Mouse (Mus musculus) forebrain, embryonic 13.5 days (tissue): ENCODE measurements at regions not wholly inside any gene's neighbourhood (a gene's known extent, or its start where the extent isn't known, plus 50 kb on each side); places are given as distances from the start of the nearest gene placed in this dataset.
A peak's percentile ranks its signal among the peaks of the same experiment; 100 is the strongest.

ENCODE experiments used
- ATAC-seq: fragments of 200-750 bp; cut with Nextera tagmentation; 2 replicates; pipeline ENCODE4 v1.8.0; 2017
- H3K27ac ChIP-seq: fragments of 300-500 bp; sonication (generic); 2 replicates; pipeline ENCODE4 v1.5.1; 2015; ENCODE audit warnings: inconsistent platforms, mild to moderate bottlenecking, moderate library complexity
- H3K27me3 ChIP-seq: fragments of 300-500 bp; sonication (generic); 2 replicates; pipeline ENCODE4 v1.6.1; 2015; ENCODE audit warnings: mild to moderate bottlenecking, inconsistent platforms
- H3K36me3 ChIP-seq: fragments of 300-500 bp; sonication (generic); 2 replicates; pipeline ENCODE4 v1.6.1; 2015; ENCODE audit warnings: mild to moderate bottlenecking, inconsistent platforms; ENCODE audit not compliant: poor library complexity, severe bottlenecking
- H3K4me1 ChIP-seq: fragments of 300-500 bp; sonication (generic); 2 replicates; pipeline ENCODE4 v1.6.1; 2015; ENCODE audit warnings: inconsistent platforms
- H3K4me2 ChIP-seq: fragments of 300-500 bp; sonication (generic); 2 replicates; pipeline ENCODE4 v1.6.1; 2015; ENCODE audit warnings: inconsistent platforms, mild to moderate bottlenecking, moderate library complexity
- H3K4me3 ChIP-seq: fragments of 300-500 bp; sonication (generic); 2 replicates; pipeline ENCODE4 v1.5.1; 2015; ENCODE audit warnings: mild to moderate bottlenecking, inconsistent platforms
- H3K9ac ChIP-seq: fragments of 300-500 bp; sonication (generic); 2 replicates; pipeline ENCODE4 v1.6.1; 2015; ENCODE audit warnings: mild to moderate bottlenecking, inconsistent platforms
- H3K9me3 ChIP-seq: fragments of 300-500 bp; sonication (generic); replicated peaks from 2 replicates; pipeline ENCODE4 v1.6.1; 2016; ENCODE audit warnings: inconsistent platforms
- WGBS: fragments of 180-500 bp; shearing (Covaris S2); methylation state at CpG from one replicate; pipeline ENCODE4 v1.1.7; 2015; 5-methylcytosine and 5-hydroxymethylcytosine counted together

DNA sequence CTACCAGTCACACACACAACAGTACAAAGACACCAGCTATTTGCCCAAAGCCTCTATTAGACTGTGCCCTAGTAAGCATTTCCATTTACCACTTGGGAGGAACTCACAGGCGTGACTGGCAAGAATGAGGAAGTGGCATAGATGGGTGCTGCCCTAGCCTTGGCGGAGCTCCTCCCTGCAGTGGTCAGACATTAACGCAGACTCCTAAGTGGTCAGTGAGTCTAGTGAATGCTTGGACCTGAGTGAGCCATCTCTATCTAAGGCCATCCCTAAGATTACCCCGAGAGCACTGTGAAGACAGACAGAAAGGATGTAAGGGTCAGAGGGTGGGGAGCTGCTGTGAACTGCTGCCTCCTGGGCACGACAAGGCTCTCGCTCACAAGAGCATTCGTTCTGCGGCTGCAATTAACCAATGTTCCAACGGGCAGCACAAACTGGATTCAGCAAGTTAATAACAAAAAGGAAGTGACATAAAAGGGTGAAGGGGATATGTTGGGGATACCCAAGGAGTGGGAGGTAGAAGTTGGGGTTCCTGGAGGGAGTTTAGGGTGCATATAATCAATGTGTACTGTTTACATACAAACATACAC lies 206.0 kb upstream of the Smim15 start:
- WGBS, result 78% methylated on average over 9 of the region's 9 CpGs
- Histone ChIP-seq H3K4me2 (no peak overlapping the region), H3K36me3 (no peaks in the 10 kb centered on the region), H3K4me3 (no peak overlapping the region), H3K27ac (no peak overlapping the region), H3K4me1 (peaks cover 47% of the 10 kb centered on the region), H3K9ac (no peak overlapping the region), H3K9me3 (no peaks in the 10 kb centered on the region), H3K27me3 (no peaks in the 10 kb centered on the region)
- ATAC-seq, result no peak

DNA sequence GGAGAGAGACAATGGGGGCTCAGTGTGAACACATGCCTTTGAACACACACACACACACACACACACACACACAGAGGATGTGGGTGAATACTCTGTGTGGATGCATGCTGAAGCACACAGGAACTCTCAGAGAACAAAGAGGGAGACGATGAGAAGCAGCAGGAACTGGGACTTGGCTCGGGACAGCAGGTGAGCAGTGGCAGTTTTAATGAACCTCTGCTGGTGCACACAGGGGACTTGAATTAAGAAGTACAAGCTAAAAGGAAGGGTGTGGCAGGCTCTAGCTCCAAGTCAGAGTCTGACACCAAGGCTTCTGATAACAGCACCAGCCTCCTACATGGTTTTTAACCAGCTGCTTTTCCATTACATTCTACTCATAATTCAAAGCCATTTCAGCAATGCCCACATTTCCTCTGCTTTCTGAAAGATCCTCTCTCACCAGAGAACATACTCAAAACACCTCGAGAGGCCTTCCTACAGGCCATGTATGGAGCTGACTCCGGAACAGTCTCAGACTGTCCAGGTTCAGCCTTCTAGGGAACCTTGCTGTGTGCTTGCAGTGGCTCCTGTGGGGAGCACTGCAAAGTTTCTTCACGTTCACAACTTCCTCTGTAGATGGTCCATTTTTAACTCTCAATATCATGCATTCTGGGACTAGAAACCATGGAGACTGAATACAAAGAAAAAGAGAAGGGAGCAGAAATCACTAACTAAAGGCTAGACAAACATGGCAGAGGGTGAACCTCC lies 206.9 kb upstream of the Smim15 start:
- H3K4me2 ChIP-seq, result no peak overlapping the region
- peaks cover 45% of the 10 kb centered on the region for H3K4me1 ChIP-seq
- ATAC-seq, result 0 out of 2 replicates have a peak, but pooled peaks have one; percentile 9
- H3K4me3 ChIP-seq, result no peak overlapping the region
- 0 out of 2 replicates have a peak overlapping the region, but pooled peaks have one; percentile 11 for H3K27ac ChIP-seq
- 44% methylated on average over 5 of the region's 5 CpGs for WGBS
- no peaks in the 10 kb centered on the region for H3K9me3 ChIP-seq
- peak overlapping the region; percentile 21; the same call in 1 of the 2 replicates for H3K9ac ChIP-seq
- H3K27me3 ChIP-seq, result no peaks in the 10 kb centered on the region
- no peaks in the 10 kb centered on the region for H3K36me3 ChIP-seq

DNA sequence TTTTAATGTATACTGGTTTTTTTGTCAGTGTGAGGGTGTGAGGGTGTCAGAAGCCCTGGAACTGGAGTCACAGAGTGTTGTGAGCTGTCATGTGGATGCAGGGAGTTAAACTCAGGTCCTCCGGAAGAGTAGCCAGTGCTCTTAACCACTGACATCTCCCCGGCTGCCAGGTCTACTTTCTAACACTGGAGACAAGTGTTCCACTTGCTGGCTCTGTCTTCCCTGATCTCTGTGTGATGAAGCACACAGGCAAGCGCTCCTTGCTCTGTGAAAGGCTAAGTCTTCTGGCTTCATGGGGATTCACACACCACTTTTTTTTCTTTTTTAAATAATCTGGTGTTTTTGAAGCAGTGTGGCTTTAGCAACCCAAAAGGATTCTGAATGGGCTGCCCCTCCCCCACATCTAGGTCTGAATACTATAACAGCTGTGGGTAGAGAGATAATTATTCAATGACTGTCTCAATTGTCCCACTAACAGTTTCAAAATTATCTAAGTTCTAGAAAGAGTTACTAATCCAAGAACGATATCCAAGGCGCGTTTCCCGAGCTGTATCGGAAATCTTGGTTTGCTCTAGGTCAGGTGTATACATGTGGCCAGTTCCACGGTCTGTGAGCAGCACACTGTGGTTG lies 208.4 kb upstream of the Smim15 start:
- H3K4me1 ChIP-seq, result peaks cover 59% of the 10 kb centered on the region
- H3K36me3 ChIP-seq, result no peaks in the 10 kb centered on the region
- no peak for ATAC-seq
- H3K27me3 ChIP-seq, result no peaks in the 10 kb centered on the region
- no peak overlapping the region for H3K27ac ChIP-seq
- H3K4me2 ChIP-seq, result no peak overlapping the region
- 42% methylated on average over 9 of the region's 9 CpGs for WGBS
- no peak overlapping the region for H3K4me3 ChIP-seq
- H3K9me3 ChIP-seq, result no peaks in the 10 kb centered on the region
- no peak overlapping the region for H3K9ac ChIP-seq

DNA sequence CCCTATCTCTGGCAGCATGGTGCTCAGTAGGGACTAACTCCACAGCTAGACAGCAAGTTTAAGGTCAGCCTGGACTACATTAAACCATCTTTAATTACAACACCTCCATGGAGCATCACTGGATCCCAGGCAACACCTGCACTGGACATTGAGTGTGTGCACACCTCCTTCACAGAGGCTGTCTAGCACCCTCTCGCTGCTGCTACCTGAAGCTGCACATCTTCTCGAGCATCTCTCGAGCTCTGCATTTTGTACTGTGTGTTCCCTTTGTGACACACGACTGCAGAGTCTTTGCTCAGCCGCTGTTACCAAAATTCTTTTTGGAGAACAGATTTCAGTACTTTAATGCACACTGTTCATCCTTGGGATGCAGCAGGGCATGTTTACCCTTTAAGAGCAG lies 212.2 kb upstream of the Smim15 start:
- H3K4me1 ChIP-seq, result peaks cover 58% of the 10 kb centered on the region
- no peaks in the 10 kb centered on the region for H3K36me3 ChIP-seq
- ATAC-seq, result peak; percentile 5
- H3K27me3 ChIP-seq, result no peaks in the 10 kb centered on the region
- no peak overlapping the region for H3K4me2 ChIP-seq
- H3K4me3 ChIP-seq, result no peak overlapping the region
- WGBS, result 49% methylated on average over 5 of the region's 5 CpGs
- H3K9ac ChIP-seq, result no peak overlapping the region
- H3K9me3 ChIP-seq, result no peaks in the 10 kb centered on the region
- no peak overlapping the region for H3K27ac ChIP-seq

DNA sequence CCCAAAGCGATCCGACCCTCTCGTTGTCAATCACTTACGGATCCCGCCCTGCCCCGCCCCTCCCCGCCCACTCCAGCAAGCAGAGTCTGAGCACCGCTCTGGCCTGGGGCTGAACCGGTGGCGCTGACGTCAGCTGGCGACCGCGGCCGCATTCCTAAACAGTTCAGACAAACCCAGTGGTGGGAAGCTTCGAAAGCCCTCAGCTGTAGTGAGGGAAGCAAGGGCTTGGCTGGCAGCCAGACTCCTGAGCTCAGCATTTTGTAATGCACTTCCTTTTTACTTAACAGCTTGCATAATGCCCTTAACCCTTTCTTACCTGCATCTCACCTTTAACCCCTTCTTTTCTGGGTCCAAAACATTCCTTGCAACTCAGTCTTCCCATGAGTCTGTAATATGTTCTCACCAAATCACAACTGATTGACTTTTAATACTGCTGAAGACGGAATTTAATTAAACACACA lies 213.0 kb upstream of the Smim15 start:
- Histone ChIP-seq H3K27me3 (no peaks in the 10 kb centered on the region), H3K9ac (no peak overlapping the region; the same call in 1 of the 2 replicates), H3K9me3 (no peaks in the 10 kb centered on the region), H3K4me2 (peak overlapping the region; percentile 52), H3K36me3 (no peaks in the 10 kb centered on the region), H3K27ac (no peak overlapping the region), H3K4me3 (peak overlapping the region; percentile 10; the same call in 1 of the 2 replicates), H3K4me1 (peaks cover 56% of the 10 kb centered on the region)
- ATAC-seq, result peak; percentile 99
- under 1% methylated on average over 17 of the region's 17 CpGs for WGBS

DNA sequence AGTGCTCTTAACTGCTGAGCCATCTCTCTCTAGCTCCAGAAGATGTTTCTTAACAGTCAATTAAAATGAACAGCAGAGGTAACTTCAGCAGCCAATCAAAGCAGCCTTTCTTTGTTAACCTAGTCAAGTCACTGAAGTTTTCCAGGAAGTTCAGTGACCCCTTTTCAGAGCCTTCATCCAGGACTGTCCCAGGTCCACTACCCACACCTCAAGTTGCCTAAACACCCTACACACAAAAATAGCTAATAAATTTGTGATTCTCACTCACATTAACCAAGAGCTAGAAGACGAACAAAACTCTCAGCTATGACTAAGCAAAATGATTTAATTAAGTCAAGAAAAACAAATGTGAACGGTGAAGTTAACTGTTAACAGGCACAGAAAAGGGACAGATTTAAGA lies 214.0 kb upstream of the Smim15 start:
- H3K27ac ChIP-seq, result no peak overlapping the region
- no peak for ATAC-seq
- peaks cover 48% of the 10 kb centered on the region for H3K4me1 ChIP-seq

DNA sequence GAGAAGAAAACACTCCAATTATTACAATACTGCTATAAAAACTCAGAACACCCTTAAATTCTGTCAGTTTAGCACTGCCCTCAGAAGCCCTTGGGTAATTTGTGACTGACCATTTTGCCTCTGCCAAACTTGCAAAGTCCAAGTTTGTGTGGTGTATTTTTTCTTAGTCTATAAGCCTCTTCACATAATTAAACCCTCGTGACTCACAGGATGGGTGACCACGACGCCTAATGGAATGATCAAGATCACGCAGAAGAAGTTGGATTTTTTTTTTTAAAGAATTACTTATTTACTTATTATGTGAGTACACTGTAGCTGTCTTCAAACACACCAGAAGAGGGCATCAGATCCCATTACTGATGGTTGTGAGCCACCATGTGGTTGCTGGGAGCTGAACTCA lies 214.4 kb upstream of the Smim15 start:
- Histone ChIP-seq H3K36me3 (no peaks in the 10 kb centered on the region), H3K27ac (no peak overlapping the region), H3K9ac (no peak overlapping the region), H3K4me1 (peaks cover 48% of the 10 kb centered on the region), H3K9me3 (no peaks in the 10 kb centered on the region), H3K4me2 (no peak overlapping the region), H3K27me3 (no peaks in the 10 kb centered on the region), H3K4me3 (no peak overlapping the region)
- ATAC-seq, result no peak
- 93% methylated on average over 4 of the region's 4 CpGs for WGBS

More for the DNA sequence above, 214.0 kb upstream of the Smim15 start:
- 76% methylated on average over 2 of the region's 2 CpGs for WGBS
- H3K4me3 ChIP-seq, result no peak overlapping the region
- H3K36me3 ChIP-seq, result no peaks in the 10 kb centered on the region
- no peaks in the 10 kb centered on the region for H3K27me3 ChIP-seq
- no peaks in the 10 kb centered on the region for H3K9me3 ChIP-seq
- no peak overlapping the region for H3K9ac ChIP-seq
- H3K4me2 ChIP-seq, result no peak overlapping the region

DNA sequence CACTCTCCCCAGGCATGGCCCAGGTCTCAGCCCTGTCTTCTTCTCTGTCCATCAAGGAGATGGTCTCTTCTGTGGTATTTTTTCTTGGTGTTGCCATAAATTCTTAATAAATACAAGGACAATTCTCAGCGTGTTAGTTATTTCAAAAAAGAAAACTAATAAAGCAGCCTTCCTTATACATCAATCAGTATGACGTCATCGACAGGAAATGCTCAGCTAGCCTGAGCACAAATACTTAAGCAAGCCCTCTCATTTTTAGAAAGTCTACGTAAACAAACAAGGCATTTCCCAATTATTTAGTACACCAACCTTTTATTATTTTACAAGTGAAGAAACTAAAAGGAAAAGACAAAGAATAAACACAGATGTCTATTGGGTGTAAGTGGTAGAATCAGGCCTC lies 218.6 kb upstream of the Smim15 start:
- no peak overlapping the region for H3K4me2 ChIP-seq
- H3K27me3 ChIP-seq, result no peaks in the 10 kb centered on the region
- ATAC-seq, result no peak
- H3K36me3 ChIP-seq, result no peaks in the 10 kb centered on the region
- peaks cover 40% of the 10 kb centered on the region for H3K4me1 ChIP-seq
- H3K4me3 ChIP-seq, result no peak overlapping the region
- no peak overlapping the region for H3K27ac ChIP-seq
- no peaks in the 10 kb centered on the region for H3K9me3 ChIP-seq
- H3K9ac ChIP-seq, result no peak overlapping the region
- WGBS, result 90% methylated on average over 4 of the region's 4 CpGs

DNA sequence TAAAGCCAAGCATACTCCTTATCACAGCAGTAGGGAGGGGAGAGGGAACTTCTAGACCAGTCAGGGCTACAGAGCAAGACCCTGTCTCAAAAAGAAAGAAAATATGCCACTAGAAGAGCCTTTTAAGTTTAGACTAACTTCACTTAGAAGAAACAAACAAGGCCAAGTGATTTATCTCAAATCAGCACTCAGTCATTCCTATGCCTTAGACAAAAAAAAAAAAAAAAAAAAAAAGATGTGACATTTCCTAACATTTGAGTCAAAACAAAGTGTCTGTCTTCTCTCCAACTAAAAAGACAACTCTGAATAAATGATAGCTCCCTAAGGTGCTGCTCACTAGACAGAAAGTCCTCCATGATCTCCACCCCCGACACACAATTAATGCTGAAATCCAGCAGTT lies 220.9 kb upstream of the Smim15 start:
- peaks cover 51% of the 10 kb centered on the region for H3K4me1 ChIP-seq
- no peak overlapping the region for H3K4me2 ChIP-seq
- H3K27ac ChIP-seq, result no peak overlapping the region
- H3K36me3 ChIP-seq, result no peaks in the 10 kb centered on the region
- H3K9me3 ChIP-seq, result no peaks in the 10 kb centered on the region
- no peak overlapping the region for H3K9ac ChIP-seq
- H3K27me3 ChIP-seq, result no peaks in the 10 kb centered on the region
- ATAC-seq, result no peak
- WGBS, result 78% methylated on average over 1 of the region's 1 CpGs
- H3K4me3 ChIP-seq, result no peak overlapping the region

DNA sequence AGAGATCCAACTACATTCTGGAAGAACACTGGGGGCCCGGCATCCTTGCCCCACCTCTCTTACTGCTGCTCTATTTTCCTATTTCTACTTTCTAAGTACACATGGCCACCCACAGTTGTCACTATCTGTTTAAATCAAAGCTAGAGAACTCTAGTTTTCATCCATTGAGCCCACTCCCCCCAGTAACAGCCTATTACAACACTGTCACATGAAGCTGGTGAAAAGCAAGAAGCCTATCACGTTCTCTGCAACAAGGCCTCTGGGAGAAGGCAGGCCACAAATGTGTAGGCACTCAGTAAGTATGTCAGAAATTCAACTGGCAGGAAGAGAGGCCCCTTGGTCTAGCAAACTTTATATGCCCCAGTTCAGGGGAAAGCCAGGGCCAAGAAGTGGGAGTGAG lies 222.0 kb upstream of the Smim15 start:
- Histone ChIP-seq H3K9me3 (no peaks in the 10 kb centered on the region), H3K9ac (no peak overlapping the region), H3K36me3 (no peaks in the 10 kb centered on the region), H3K4me3 (no peak overlapping the region), H3K4me1 (peaks cover 43% of the 10 kb centered on the region), H3K4me2 (no peak overlapping the region), H3K27ac (no peak overlapping the region), H3K27me3 (no peaks in the 10 kb centered on the region)
- WGBS, result 82% methylated on average over 2 of the region's 2 CpGs
- no peak for ATAC-seq

DNA sequence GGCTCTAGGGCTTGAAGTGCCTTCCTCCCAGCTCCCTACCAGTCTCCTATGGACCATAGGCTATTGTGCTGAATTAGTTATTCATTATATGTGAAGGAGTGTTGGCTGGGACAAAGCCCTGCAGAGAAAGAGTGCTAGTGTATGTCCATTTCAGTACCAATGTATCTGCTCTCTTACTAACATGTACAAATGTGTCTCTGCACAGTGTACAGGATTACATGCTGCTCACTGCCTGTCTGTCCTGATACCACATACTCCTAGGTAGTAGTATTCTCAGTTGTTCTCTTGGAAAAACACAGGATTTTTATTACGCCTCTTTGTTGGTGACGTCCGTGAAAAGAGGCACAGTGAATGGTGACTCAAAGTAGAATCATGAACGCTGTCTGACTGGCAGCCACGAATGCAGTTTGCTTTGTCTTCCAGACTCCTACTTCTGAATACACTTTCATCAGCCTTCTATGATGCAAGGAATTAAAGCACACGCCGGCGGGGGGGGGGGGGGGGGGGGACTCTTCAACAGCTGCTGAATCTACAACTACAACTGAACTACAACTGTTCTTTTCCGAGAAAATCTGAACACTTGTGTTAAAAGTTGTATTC lies 230.6 kb upstream of the Smim15 start:
- Histone ChIP-seq H3K4me2 (peak overlapping the region; percentile 16), H3K4me1 (peaks cover 57% of the 10 kb centered on the region)

DNA sequence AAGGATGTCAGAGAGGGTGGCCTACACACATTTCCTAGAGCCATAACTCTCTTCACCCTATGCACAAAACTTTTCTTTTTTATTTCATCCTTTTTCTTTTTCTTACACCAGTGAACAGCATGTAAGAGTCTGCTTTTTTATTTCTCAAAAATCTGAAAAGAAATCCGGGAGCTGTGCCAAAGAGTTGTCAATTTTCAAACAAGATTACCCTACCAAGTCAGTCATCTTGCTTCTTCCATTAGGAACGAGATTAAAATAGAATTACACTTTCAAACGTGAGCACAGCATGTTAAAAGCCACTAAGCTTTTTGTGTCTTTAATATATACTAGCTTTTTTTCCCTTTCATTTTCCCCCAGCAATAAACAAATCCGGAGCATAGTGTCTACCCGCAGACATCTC lies 232.2 kb upstream of the Smim15 start:
- no peaks in the 10 kb centered on the region for H3K36me3 ChIP-seq
- H3K27ac ChIP-seq, result no peak overlapping the region
- no peak for ATAC-seq
- WGBS, result 22% methylated on average over 5 of the region's 5 CpGs
- H3K9ac ChIP-seq, result no peak overlapping the region
- no peak overlapping the region for H3K4me2 ChIP-seq
- no peak overlapping the region for H3K4me3 ChIP-seq
- H3K4me1 ChIP-seq, result peaks cover 52% of the 10 kb centered on the region
- no peaks in the 10 kb centered on the region for H3K9me3 ChIP-seq
- H3K27me3 ChIP-seq, result no peaks in the 10 kb centered on the region

More for the DNA sequence above, 230.6 kb upstream of the Smim15 start:
- Histone ChIP-seq H3K27me3 (no peaks in the 10 kb centered on the region), H3K9me3 (no peaks in the 10 kb centered on the region), H3K36me3 (no peaks in the 10 kb centered on the region), H3K4me3 (no peak overlapping the region), H3K9ac (no peak overlapping the region), H3K27ac (0 out of 2 replicates have a peak overlapping the region, but pooled peaks have one; percentile 0)
- ATAC-seq, result peak; percentile 57; the same call in 1 of the 2 replicates
- WGBS, result 9% methylated on average over 9 of the region's 9 CpGs
